Mouse (Mus musculus) bone marrow macrophage, adult 2 months (primary cell): ENCODE results near the gene Plxnb2. TPM values are rescaled to one million over a fixed set of nuclear protein-coding genes. Genes with fewer than 3 reads are reported as not detected.

Experiments used
- H3K27ac ChIP-seq: 2 replicates; pipeline ENCODE4 v1.5.1; 2012; ENCODE audit warnings: low read depth, low read length; ENCODE audit not compliant: insufficient read depth
- H3K4me1 ChIP-seq: 2 replicates; pipeline ENCODE4 v1.6.1; 2012; ENCODE audit warnings: low read length; ENCODE audit not compliant: control insufficient read depth, insufficient read depth
- H3K4me3 ChIP-seq: 2 replicates; pipeline ENCODE4 v1.5.1; 2012; ENCODE audit warnings: mild to moderate bottlenecking, low read length, moderate library complexity; ENCODE audit not compliant: insufficient read depth
- CTCF ChIP-seq: IDR thresholded peaks from 2 replicates; pipeline ENCODE4 v1.5.1; 2012; ENCODE audit warnings: low read depth, mild to moderate bottlenecking, low read length, moderate library complexity
- POLR2A ChIP-seq: IDR thresholded peaks from 2 replicates; pipeline ENCODE4 v1.6.1; 2012; ENCODE audit warnings: mild to moderate bottlenecking, low read depth, low read length, borderline replicate concordance
- polyA plus RNA-seq: library from polyadenylated mRNA; stranded (reverse); fragments of >200 nt; gene quantifications from 2 replicates; pipeline ENCODE4 v1.2.4, GENCODE M21; 2012; ENCODE audit not compliant: missing spikeins, insufficient read depth, insufficient read length

Gene Plxnb2
- polyA plus RNA-seq, 1 experiment = 457 TPM

DNA sequence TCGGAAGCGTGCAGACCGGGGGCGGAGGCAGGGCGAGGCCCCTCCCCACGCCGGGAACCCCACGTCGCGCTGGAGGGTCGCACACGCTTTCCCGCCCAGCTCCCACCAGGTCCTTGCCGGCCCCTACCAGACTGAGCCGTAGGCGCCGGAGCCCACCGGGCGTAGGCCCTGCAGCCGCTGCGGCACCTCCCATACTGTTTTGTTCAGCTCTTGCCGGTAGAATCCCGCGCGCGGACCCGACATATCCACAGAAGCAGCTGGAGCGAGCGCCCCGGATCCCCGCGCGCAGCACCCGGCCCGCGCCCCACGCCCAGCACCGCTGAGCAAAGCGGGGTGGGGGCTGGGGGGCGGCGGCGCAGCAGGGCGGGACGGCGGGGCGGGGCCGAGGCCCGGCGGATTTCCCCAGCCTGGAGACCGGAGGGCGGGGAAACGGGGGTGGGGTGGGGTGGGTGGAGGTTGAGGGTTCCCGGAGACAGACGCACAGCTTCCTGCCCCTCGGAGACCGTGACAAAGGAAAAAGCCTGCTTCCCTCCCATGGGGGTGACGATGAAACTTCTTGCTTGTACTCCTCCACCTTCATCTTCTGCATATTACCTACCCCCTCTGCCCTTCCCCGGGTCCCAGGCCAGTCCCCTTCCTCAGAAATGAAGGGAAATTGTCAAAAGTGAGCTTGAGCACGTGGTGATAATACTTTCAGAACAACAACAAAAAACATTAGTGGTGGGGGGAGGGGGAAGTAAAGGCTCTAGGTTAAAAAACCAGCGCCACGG, 31.1 kb downstream of the Plxnb2 start, which contains the start of gene Mapk11:
TSS of gene Mapk11 (minus strand) at position 358 of the 770 bp plus-strand sequence.
- H3K4me3 ChIP-seq = peak within 1 kb of the TSS; percentile 68
- TF ChIP-seq CTCF = no peak
- no peak for TF ChIP-seq POLR2A
- H3K27ac ChIP-seq = no peak within 1 kb of the TSS
- H3K4me1 ChIP-seq = peaks cover 12% of the 10 kb centered on the region

- peak overlapping the region; percentile 68 for H3K4me3 ChIP-seq
- H3K27ac ChIP-seq = no peak overlapping the region
- TF ChIP-seq CTCF (no peak), POLR2A (no peak)
- peaks cover 12% of the 10 kb centered on the region for H3K4me1 ChIP-seq
Measured at GRCm38 (mm10) chr15:89148496-89149270, 31.9 kb downstream of the Plxnb2 start.

DNA sequence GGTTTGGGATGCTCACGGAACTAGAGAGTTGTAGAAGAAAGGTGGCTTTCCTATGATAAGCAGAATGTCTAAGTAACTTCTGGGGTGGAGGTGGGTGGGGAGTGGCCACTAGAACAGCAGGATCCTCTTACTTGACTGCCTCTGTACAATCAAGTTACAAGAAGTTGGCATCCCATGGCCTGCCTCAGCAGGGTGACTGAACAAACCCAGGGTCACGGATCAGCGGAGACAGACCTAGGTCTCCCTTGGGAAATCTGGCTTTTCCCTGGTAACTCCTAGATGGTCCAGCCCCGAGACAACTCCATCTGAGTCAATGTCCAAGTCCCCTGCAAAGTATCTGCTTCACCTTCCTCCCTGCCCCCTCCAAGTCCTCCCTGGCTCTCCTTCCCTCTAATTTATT, 32.7 kb downstream of the Plxnb2 start:
- TF ChIP-seq CTCF = no peak
- no peak for TF ChIP-seq POLR2A
- H3K4me1 ChIP-seq = peaks cover 12% of the 10 kb centered on the region
- no peak overlapping the region for H3K27ac ChIP-seq
- no peak overlapping the region for H3K4me3 ChIP-seq

DNA sequence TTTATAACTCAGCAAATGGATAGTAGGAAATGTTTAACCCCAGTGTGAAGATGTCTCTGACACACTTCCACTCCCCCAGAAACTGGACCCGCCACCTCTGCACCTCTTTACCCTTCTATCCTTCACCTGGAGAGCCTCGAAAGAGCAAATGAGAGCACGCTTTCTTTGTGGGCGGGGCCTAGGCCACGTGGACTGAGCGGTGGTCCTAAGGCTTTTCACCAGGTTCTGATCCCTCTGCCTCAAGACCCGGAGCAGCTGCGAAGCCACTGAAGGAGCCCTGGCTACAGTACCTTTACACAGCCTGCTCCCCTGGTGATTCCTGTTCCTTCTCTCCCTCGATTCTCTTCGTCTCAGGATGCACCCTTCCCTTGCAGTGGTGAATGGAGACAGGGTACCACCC, 33.1 kb downstream of the Plxnb2 start:
- Histone ChIP-seq H3K4me3 (no peak overlapping the region), H3K27ac (no peak overlapping the region), H3K4me1 (peaks cover 12% of the 10 kb centered on the region)
- TF ChIP-seq POLR2A = no peak
- TF ChIP-seq CTCF = no peak

- Histone ChIP-seq H3K4me3 (0 out of 2 replicates have a peak overlapping the region, but pooled peaks have one; percentile 4), H3K27ac (no peak overlapping the region), H3K4me1 (peaks cover 12% of the 10 kb centered on the region)
- no peak for TF ChIP-seq POLR2A
Measured at GRCm38 (mm10) chr15:89147024-89147423, 33.6 kb downstream of the Plxnb2 start.

GRCm38 (mm10) chr15:89146537-89146936, 34.1 kb downstream of the Plxnb2 start:
- Histone ChIP-seq H3K4me3 (0 out of 2 replicates have a peak overlapping the region, but pooled peaks have one; percentile 4), H3K4me1 (peaks cover 12% of the 10 kb centered on the region), H3K27ac (no peak overlapping the region)
- TF ChIP-seq POLR2A (no peak), CTCF (no peak)

GRCm38 (mm10) chr15:89145813-89146350, 34.7 kb downstream of the Plxnb2 start:
- H3K27ac ChIP-seq = no peak overlapping the region
- peaks cover 12% of the 10 kb centered on the region for H3K4me1 ChIP-seq
- no peak overlapping the region for H3K4me3 ChIP-seq
- TF ChIP-seq CTCF (no peak), POLR2A (no peak)

DNA sequence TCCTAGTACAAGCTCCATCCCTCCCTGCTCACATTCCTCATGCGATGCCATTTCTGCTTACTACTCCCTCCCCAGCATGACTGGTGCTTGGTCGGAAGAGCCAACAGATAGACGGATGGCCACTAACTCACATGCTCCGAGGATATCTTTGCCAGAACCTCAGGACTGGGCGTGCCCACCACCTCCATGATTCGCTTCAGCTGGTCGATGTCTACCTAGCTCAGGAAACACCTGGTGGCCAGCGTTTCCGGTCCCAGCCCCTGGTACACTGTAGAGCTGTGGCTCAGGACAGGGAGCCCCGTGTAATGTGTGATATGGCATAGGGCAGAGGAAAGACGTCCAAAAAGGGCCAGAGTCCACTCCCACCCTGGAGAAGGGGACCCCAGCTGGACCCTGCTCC, 35.6 kb downstream of the Plxnb2 start:
- no peak for TF ChIP-seq POLR2A
- TF ChIP-seq CTCF = no peak
- H3K27ac ChIP-seq = no peak overlapping the region
- peaks cover 11% of the 10 kb centered on the region for H3K4me1 ChIP-seq
- no peak overlapping the region for H3K4me3 ChIP-seq

- no peak overlapping the region for H3K4me3 ChIP-seq
- H3K27ac ChIP-seq = no peak overlapping the region
- TF ChIP-seq POLR2A = no peak
- TF ChIP-seq CTCF = no peak
- peaks cover 8% of the 10 kb centered on the region for H3K4me1 ChIP-seq
Measured at GRCm38 (mm10) chr15:89143134-89143533, 37.5 kb downstream of the Plxnb2 start.

DNA sequence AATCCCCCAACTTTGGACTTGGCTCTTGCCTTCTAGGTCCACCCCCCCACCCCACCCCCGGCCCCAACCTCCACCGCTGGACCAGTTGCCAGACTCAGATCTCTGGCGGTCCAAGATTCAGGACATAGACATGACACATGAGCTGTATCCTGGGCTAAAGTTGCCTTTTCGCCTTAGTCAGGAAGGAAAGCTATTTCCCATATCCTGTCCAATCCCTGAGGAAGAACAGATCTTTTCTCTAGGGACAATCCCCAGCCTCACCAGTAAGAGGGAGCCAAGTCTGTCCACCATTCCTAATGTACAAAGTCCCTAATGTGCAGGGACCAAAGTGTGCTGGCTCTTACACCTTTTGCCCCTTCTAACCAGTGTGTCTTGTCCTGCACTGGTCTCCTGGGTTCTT, 38.7 kb downstream of the Plxnb2 start:
- Histone ChIP-seq H3K4me3 (no peak overlapping the region), H3K4me1 (peaks cover under 1% of the 10 kb centered on the region; the same call in 1 of the 2 replicates), H3K27ac (no peak overlapping the region)
- no peak for TF ChIP-seq CTCF
- no peak for TF ChIP-seq POLR2A
